Mouse (Mus musculus): Measurements from ENCODE around the gene Asap2. TPM values are rescaled to one million over a fixed set of nuclear protein-coding genes. Genes with fewer than 3 reads are reported as not detected.
A peak's percentile ranks its signal among the peaks of the same experiment; 100 is the strongest.

Gene Asap2
- polyA plus RNA-seq, 1 experiment from 2014 or later: 13.4 TPM

- Histone ChIP-seq H3K4me2 (ENCODE audit: low read length) (no peak overlapping the region), H3K27me3 (replicated peaks; ENCODE audit: control insufficient read depth, insufficient read depth, low read length) (no peaks in the 10 kb centered on the region), H3K9me3 (ENCODE audit: control insufficient read depth, low read length) (no peaks in the 10 kb centered on the region), H3K4me1 (replicated peaks; ENCODE audit: control insufficient read depth, insufficient read depth, low read length) (no peaks in the 10 kb centered on the region), H3K9ac (replicated peaks; ENCODE audit: low read depth, low read length) (no peak overlapping the region), H3K27ac (ENCODE audit: low read length) (no peak overlapping the region), H3K4me3 (replicated peaks; ENCODE audit: low read length) (no peak overlapping the region), H3K36me3 (ENCODE audit: control insufficient read depth, insufficient read depth) (peaks cover 52% of the 10 kb centered on the region)
- 94% methylated on average over 11 of the region's 11 CpGs for WGBS
- ATAC-seq: no peak
These were observed 308.6 kb downstream of the Asap2 start for GRCm38 (mm10) chr12:21298856-21299255.

- H3K27ac ChIP-seq (ENCODE audit: low read length): no peak overlapping the region
- H3K36me3 ChIP-seq (ENCODE audit: control insufficient read depth, insufficient read depth): peaks cover 48% of the 10 kb centered on the region
- H3K4me2 ChIP-seq (ENCODE audit: low read length): no peak overlapping the region
- H3K9ac ChIP-seq (replicated peaks; ENCODE audit: low read depth, low read length): no peak overlapping the region
- H3K4me3 ChIP-seq (replicated peaks; ENCODE audit: low read length): no peak overlapping the region
- 91% methylated on average over 7 of the region's 7 CpGs for WGBS
- no peaks in the 10 kb centered on the region for H3K9me3 ChIP-seq (ENCODE audit: control insufficient read depth, low read length)
- no peak for ATAC-seq
- H3K27me3 ChIP-seq (replicated peaks; ENCODE audit: control insufficient read depth, insufficient read depth, low read length): no peaks in the 10 kb centered on the region
- no peaks in the 10 kb centered on the region for H3K4me1 ChIP-seq (replicated peaks; ENCODE audit: control insufficient read depth, insufficient read depth, low read length)
These were observed 311.1 kb downstream of the Asap2 start for GRCm38 (mm10) chr12:21301324-21301723.

GRCm38 (mm10) chr12:21301932-21302331 lies 311.7 kb downstream of the Asap2 start:
- no peaks in the 10 kb centered on the region for H3K4me1 ChIP-seq (replicated peaks; ENCODE audit: control insufficient read depth, insufficient read depth, low read length)
- no peaks in the 10 kb centered on the region for H3K27me3 ChIP-seq (replicated peaks; ENCODE audit: control insufficient read depth, insufficient read depth, low read length)
- 94% methylated on average over 8 of the region's 8 CpGs for whole genome bisulfite sequencing
- H3K4me2 ChIP-seq (ENCODE audit: low read length): no peak overlapping the region
- H3K27ac ChIP-seq (ENCODE audit: low read length): no peak overlapping the region
- H3K9me3 ChIP-seq (ENCODE audit: control insufficient read depth, low read length): no peaks in the 10 kb centered on the region
- ATAC-seq: no peak
- peaks cover 46% of the 10 kb centered on the region for H3K36me3 ChIP-seq (ENCODE audit: control insufficient read depth, insufficient read depth)
- no peak overlapping the region for H3K4me3 ChIP-seq (replicated peaks; ENCODE audit: low read length)
- H3K9ac ChIP-seq (replicated peaks; ENCODE audit: low read depth, low read length): no peak overlapping the region

GRCm38 (mm10) chr12:21302361-21302783 lies 312.1 kb downstream of the Asap2 start:
- Histone ChIP-seq H3K27ac (ENCODE audit: low read length) (no peak overlapping the region), H3K4me2 (ENCODE audit: low read length) (no peak overlapping the region), H3K9ac (replicated peaks; ENCODE audit: low read depth, low read length) (no peak overlapping the region), H3K9me3 (ENCODE audit: control insufficient read depth, low read length) (no peaks in the 10 kb centered on the region), H3K4me3 (replicated peaks; ENCODE audit: low read length) (no peak overlapping the region), H3K36me3 (ENCODE audit: control insufficient read depth, insufficient read depth) (peaks cover 45% of the 10 kb centered on the region), H3K27me3 (replicated peaks; ENCODE audit: control insufficient read depth, insufficient read depth, low read length) (no peaks in the 10 kb centered on the region), H3K4me1 (replicated peaks; ENCODE audit: control insufficient read depth, insufficient read depth, low read length) (no peaks in the 10 kb centered on the region)
- no peak for ATAC-seq
- WGBS: 87% methylated on average over 5 of the region's 5 CpGs

GRCm38 (mm10) chr12:21305741-21306140 lies 315.5 kb downstream of the Asap2 start:
- no peak overlapping the region for H3K4me3 ChIP-seq (replicated peaks; ENCODE audit: low read length)
- no peak for ATAC-seq
- H3K4me2 ChIP-seq (ENCODE audit: low read length): no peak overlapping the region
- H3K27me3 ChIP-seq (replicated peaks; ENCODE audit: control insufficient read depth, insufficient read depth, low read length): no peaks in the 10 kb centered on the region
- H3K9me3 ChIP-seq (ENCODE audit: control insufficient read depth, low read length): no peaks in the 10 kb centered on the region
- no peak overlapping the region for H3K9ac ChIP-seq (replicated peaks; ENCODE audit: low read depth, low read length)
- H3K4me1 ChIP-seq (replicated peaks; ENCODE audit: control insufficient read depth, insufficient read depth, low read length): no peaks in the 10 kb centered on the region
- no peak overlapping the region for H3K27ac ChIP-seq (ENCODE audit: low read length)
- WGBS: 97% methylated on average over 4 of the region's 4 CpGs
- peaks cover 50% of the 10 kb centered on the region for H3K36me3 ChIP-seq (ENCODE audit: control insufficient read depth, insufficient read depth)

- 87% methylated on average over 4 of the region's 4 CpGs for WGBS
These were observed 316.5 kb downstream of the Asap2 start for GRCm38 (mm10) chr12:21306721-21307120.

GRCm38 (mm10) chr12:21312201-21312600 lies 321.9 kb downstream of the Asap2 start:
- no peak overlapping the region for H3K4me2 ChIP-seq (ENCODE audit: low read length)
- H3K36me3 ChIP-seq (ENCODE audit: control insufficient read depth, insufficient read depth): peaks cover 32% of the 10 kb centered on the region
- no peaks in the 10 kb centered on the region for H3K9me3 ChIP-seq (ENCODE audit: control insufficient read depth, low read length)
- no peak overlapping the region for H3K27ac ChIP-seq (ENCODE audit: low read length)
- no peak overlapping the region for H3K9ac ChIP-seq (replicated peaks; ENCODE audit: low read depth, low read length)
- H3K27me3 ChIP-seq (replicated peaks; ENCODE audit: control insufficient read depth, insufficient read depth, low read length): no peaks in the 10 kb centered on the region
- peaks cover 6% of the 10 kb centered on the region for H3K4me1 ChIP-seq (replicated peaks; ENCODE audit: control insufficient read depth, insufficient read depth, low read length)
- no peak for ATAC-seq
- H3K4me3 ChIP-seq (replicated peaks; ENCODE audit: low read length): no peak overlapping the region
- WGBS: 95% methylated on average over 5 of the region's 5 CpGs

More at GRCm38 (mm10) chr12:21306721-21307120, 316.5 kb downstream of the Asap2 start:
- ATAC-seq: no peak
- Histone ChIP-seq H3K9me3 (ENCODE audit: control insufficient read depth, low read length) (no peaks in the 10 kb centered on the region), H3K4me1 (replicated peaks; ENCODE audit: control insufficient read depth, insufficient read depth, low read length) (no peaks in the 10 kb centered on the region), H3K9ac (replicated peaks; ENCODE audit: low read depth, low read length) (no peak overlapping the region), H3K4me2 (ENCODE audit: low read length) (no peak overlapping the region), H3K27me3 (replicated peaks; ENCODE audit: control insufficient read depth, insufficient read depth, low read length) (no peaks in the 10 kb centered on the region), H3K4me3 (replicated peaks; ENCODE audit: low read length) (no peak overlapping the region), H3K36me3 (ENCODE audit: control insufficient read depth, insufficient read depth) (peaks cover 47% of the 10 kb centered on the region), H3K27ac (ENCODE audit: low read length) (no peak overlapping the region)

- no peaks in the 10 kb centered on the region for H3K9me3 ChIP-seq (ENCODE audit: control insufficient read depth, low read length)
- peaks cover 7% of the 10 kb centered on the region for H3K4me1 ChIP-seq (replicated peaks; ENCODE audit: control insufficient read depth, insufficient read depth, low read length)
- WGBS: 3% methylated on average over 59 of the region's 59 CpGs
- H3K4me3 ChIP-seq (replicated peaks; ENCODE audit: low read length): peak within 1 kb of the TSS; percentile 74
- no peaks in the 10 kb centered on the region for H3K27me3 ChIP-seq (replicated peaks; ENCODE audit: control insufficient read depth, insufficient read depth, low read length)
- H3K4me2 ChIP-seq (ENCODE audit: low read length): peak within 1 kb of the TSS; percentile 83
- peak within 1 kb of the TSS; percentile 80 for H3K9ac ChIP-seq (replicated peaks; ENCODE audit: low read depth, low read length)
- H3K36me3 ChIP-seq (ENCODE audit: control insufficient read depth, insufficient read depth): peaks cover 10% of the 10 kb centered on the region; the same call in 1 of the 2 replicates
- peak within 1 kb of the TSS; percentile 49 for H3K27ac ChIP-seq (ENCODE audit: low read length)
- ATAC-seq: peak; percentile 92
These were observed 325.9 kb downstream of the Asap2 start, which contains the start of gene Iah1 for GRCm38 (mm10) chr12:21315923-21316868. Gene Iah1, plus strand, starts transcription at chr12:21316389.

GRCm38 (mm10) chr12:21316869-21317265 lies 326.6 kb downstream of the Asap2 start:
- ATAC-seq: no peak
- Histone ChIP-seq H3K27me3 (replicated peaks; ENCODE audit: control insufficient read depth, insufficient read depth, low read length) (no peaks in the 10 kb centered on the region), H3K9me3 (ENCODE audit: control insufficient read depth, low read length) (no peaks in the 10 kb centered on the region), H3K36me3 (ENCODE audit: control insufficient read depth, insufficient read depth) (peaks cover 10% of the 10 kb centered on the region; the same call in 1 of the 2 replicates), H3K9ac (replicated peaks; ENCODE audit: low read depth, low read length) (peak overlapping the region; percentile 80), H3K4me3 (replicated peaks; ENCODE audit: low read length) (peak overlapping the region; percentile 74), H3K4me1 (replicated peaks; ENCODE audit: control insufficient read depth, insufficient read depth, low read length) (peaks cover 7% of the 10 kb centered on the region), H3K27ac (ENCODE audit: low read length) (no peak overlapping the region), H3K4me2 (ENCODE audit: low read length) (peak overlapping the region; percentile 83)
- WGBS: 10% methylated on average over 7 of the region's 7 CpGs
